Mouse (Mus musculus) lung, adult 2 months (tissue): ENCODE results near the gene Stk11. TPM values are rescaled to one million over a fixed set of nuclear protein-coding genes. Genes with fewer than 3 reads are reported as not detected.

Experiments used
- DNase-seq: peaks from one replicate; pipeline ENCODE4 v3.0.0; 2022
- H3K4me1 ChIP-seq: fragments of 200-500 bp; 2 replicates; pipeline ENCODE4 v1.6.1; 2011; ENCODE audit warnings: low read length; ENCODE audit not compliant: control insufficient read depth, insufficient read depth
- H3K4me3 ChIP-seq: fragments of 200-500 bp; replicated peaks from 2 replicates; pipeline ENCODE3; 2011; ENCODE audit warnings: low read depth, mild to moderate bottlenecking, control low read depth, low read length; ENCODE audit errors: extremely low read depth
- CTCF ChIP-seq: fragments of 200-500 bp; IDR thresholded peaks from 2 replicates; pipeline ENCODE4 v1.5.1; 2011; ENCODE audit warnings: mild to moderate bottlenecking, low read length, control low read depth; ENCODE audit not compliant: insufficient read depth
- POLR2A ChIP-seq: fragments of 200-500 bp; IDR thresholded peaks from 2 replicates; pipeline ENCODE4 v1.6.1; 2011; ENCODE audit warnings: low read depth, mild to moderate bottlenecking, control low read depth, low read length, borderline replicate concordance; ENCODE audit errors: extremely low read depth
- WGBS: fragments of 180-500 bp; shearing (Covaris S2); methylation state at CpG from one replicate; pipeline ENCODE4 v1.1.7; 2018; 5-methylcytosine and 5-hydroxymethylcytosine counted together
- polyA plus RNA-seq: library from polyadenylated mRNA; depleted of rRNA; stranded (reverse); fragments of >200 nt; gene quantifications from 2 replicates; pipeline ENCODE4 v1.2.3, GENCODE M21; 2012

Stk11 gene
- polyA plus RNA-seq, 1 experiment = 168 TPM

GRCm38 (mm10) chr10:80171760-80172526 lies 56.3 kb downstream of the Stk11 start:
- TF ChIP-seq CTCF (no peak), POLR2A (no peak)
- WGBS = 84% methylated on average over 45 of the region's 45 CpGs
- no peak for DNase-seq
- peaks cover 10% of the 10 kb centered on the region for H3K4me1 ChIP-seq
- H3K4me3 ChIP-seq = no peak overlapping the region

- TF ChIP-seq CTCF (no peak), POLR2A (peak; percentile 83; the same call in 1 of the 2 replicates)
- peak; percentile 92 for DNase-seq
- H3K4me1 ChIP-seq = peaks cover 8% of the 10 kb centered on the region
- H3K4me3 ChIP-seq = peak within 1 kb of the TSS; percentile 86
- WGBS = 9% methylated on average over 35 of the region's 35 CpGs
Measured at GRCm38 (mm10) chr10:80172527-80173292, 57.1 kb downstream of the Stk11 start, which contains the start of gene 1600002K03Rik. Gene 1600002K03Rik, plus strand, starts transcription at chr10:80172944.

- WGBS = 9% methylated on average over 11 of the region's 11 CpGs
- peak; percentile 46 for DNase-seq
- TF ChIP-seq POLR2A (no peak), CTCF (no peak)
- peaks cover 7% of the 10 kb centered on the region for H3K4me1 ChIP-seq
- H3K4me3 ChIP-seq = peak overlapping the region; percentile 46
Measured at GRCm38 (mm10) chr10:80173358-80173757, 57.8 kb downstream of the Stk11 start.

GRCm38 (mm10) chr10:80173955-80174640 lies 58.5 kb downstream of the Stk11 start:
- Histone ChIP-seq H3K4me3 (no peak overlapping the region), H3K4me1 (peaks cover 5% of the 10 kb centered on the region)
- no peak for DNase-seq
- no peak for TF ChIP-seq POLR2A
- TF ChIP-seq CTCF = no peak
- 85% methylated on average over 10 of the region's 10 CpGs for WGBS

GRCm38 (mm10) chr10:80174705-80175104 lies 59.1 kb downstream of the Stk11 start:
- DNase-seq = no peak
- Histone ChIP-seq H3K4me3 (no peak overlapping the region), H3K4me1 (peaks cover 5% of the 10 kb centered on the region)
- TF ChIP-seq POLR2A = no peak
- peak; percentile 49; the same call in 1 of the 2 replicates for TF ChIP-seq CTCF
- 60% methylated on average over 2 of the region's 2 CpGs for WGBS

- TF ChIP-seq POLR2A = no peak
- peak; percentile 66 for TF ChIP-seq CTCF
- peaks cover 5% of the 10 kb centered on the region for H3K4me1 ChIP-seq
- no peak for DNase-seq
- no peak overlapping the region for H3K4me3 ChIP-seq
- 38% methylated on average over 4 of the region's 4 CpGs for WGBS
Measured at GRCm38 (mm10) chr10:80175536-80176269, 60.1 kb downstream of the Stk11 start.

GRCm38 (mm10) chr10:80176270-80176834 lies 60.7 kb downstream of the Stk11 start:
- no peak for DNase-seq
- 85% methylated on average over 5 of the region's 5 CpGs for WGBS
- TF ChIP-seq POLR2A (no peak), CTCF (no peak)

GRCm38 (mm10) chr10:80177441-80178279 lies 62.1 kb downstream of the Stk11 start:
- DNase-seq = no peak
- WGBS = 79% methylated on average over 7 of the region's 7 CpGs
- Histone ChIP-seq H3K4me3 (no peak overlapping the region), H3K4me1 (no peaks in the 10 kb centered on the region)
- TF ChIP-seq CTCF (no peak), POLR2A (no peak)

More at GRCm38 (mm10) chr10:80176270-80176834, 60.7 kb downstream of the Stk11 start:
- Histone ChIP-seq H3K4me3 (no peak overlapping the region), H3K4me1 (peaks cover 5% of the 10 kb centered on the region)
